Mouse (Mus musculus) neural tube, postnatal 0 days (tissue): Measurements from ENCODE around the gene Rplp1. TPM values are rescaled to one million over a fixed set of nuclear protein-coding genes. Genes with fewer than 3 reads are reported as not detected.

Experiments
- polyA plus RNA-seq: library from polyadenylated mRNA; unstranded; fragments of >200 nt; fragmentation: Nextera tagmentation; extraction: Ambion mirVana; gene quantifications from 2 replicates; pipeline ENCODE4 v1.2.1, GENCODE M21; 2015

Rplp1 gene
- polyA plus RNA-seq = 1,154 and 1,185 TPM in 2 replicates

DNA sequence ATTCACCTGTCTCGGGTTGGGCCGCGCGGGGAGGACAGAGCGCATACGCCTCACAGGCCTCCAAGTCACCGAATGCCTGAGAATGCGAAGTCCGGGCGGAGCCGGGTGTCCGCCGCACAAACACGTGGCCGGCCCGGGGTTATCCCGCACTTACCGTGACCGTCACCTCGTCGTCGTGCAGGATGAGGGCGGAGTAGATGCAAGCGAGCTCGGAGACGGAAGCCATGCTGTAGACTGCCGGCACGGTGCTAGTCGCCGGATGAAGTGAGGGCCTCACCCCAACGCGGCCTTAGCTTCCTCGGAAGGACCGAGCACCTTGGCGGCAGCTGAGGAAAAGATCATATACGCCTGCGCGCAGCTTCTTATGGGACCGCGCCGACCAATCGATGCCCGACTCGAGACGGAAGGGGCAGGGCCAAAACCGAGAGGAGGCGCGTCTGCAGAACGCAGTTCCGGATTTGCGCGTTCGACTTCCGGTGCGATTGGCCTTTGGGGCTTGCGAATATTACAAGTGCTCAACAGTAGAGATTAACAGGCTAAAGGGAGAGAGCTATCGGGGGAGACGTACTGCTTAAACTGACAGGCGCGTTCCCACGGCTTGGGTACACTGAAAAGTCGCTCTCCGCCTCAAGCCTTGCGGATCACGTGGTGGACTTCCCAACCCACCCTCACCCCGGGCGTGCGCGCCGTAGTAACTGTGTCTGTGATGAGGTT is at the start of gene Rplp1:
Rplp1 (minus strand) TSS at position 340 of the 714 bp plus-strand sequence.

DNA sequence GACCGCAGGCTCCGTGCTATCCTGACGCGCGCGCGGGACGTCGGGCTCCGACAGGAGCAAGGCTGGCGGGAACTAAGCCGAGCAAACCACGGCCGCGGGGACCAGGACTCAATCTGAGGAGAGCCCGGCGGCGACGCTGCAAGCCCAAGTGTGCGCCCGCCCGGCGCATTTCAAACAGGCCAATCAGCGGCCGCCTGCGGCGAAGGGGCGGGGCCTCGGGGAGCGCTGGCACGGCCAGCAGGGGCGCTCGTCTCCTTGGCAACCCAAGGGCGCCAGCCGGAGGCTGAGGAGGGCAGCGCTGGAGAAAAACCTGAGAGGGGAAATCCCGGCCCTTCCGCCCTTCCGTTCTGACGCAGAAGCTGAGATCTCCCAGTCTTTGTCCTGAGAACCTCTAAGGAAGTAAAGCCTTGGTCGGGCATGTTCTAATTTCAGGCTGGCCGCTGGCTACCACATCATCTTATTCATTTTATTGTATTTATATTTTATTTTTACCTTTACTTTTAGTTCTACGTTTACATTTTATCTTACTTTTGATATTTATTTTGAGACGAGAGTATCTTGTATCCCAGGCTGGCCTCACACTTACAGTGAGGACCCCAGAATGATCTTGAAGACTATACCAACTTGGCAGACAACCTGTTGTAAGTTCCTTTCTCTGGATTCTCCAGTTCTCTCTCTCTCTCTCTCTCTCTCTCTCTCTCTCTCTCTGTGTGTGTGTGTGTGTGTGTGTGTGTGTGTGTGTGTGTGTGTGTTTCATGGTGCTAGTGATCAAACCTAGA is 32.5 kb upstream of the Rplp1 start, which contains the start of gene Kif23:
Kif23 (minus strand) TSS at position 152 of the 779 bp plus-strand sequence.

Other genes starting within 250 kb of the Rplp1 start
- 6.2 and 7.5 TPM in 2 replicates for gene Kif23, start 32.2 kb upstream of the Rplp1 start, polyA plus RNA-seq
- gene Paqr5, start 112.3 kb upstream of the Rplp1 start, polyA plus RNA-seq = 0.85 and 0.97 TPM in 2 replicates
- 15.3 and 18.0 TPM in 2 replicates for gene Glce, start 208.1 kb upstream of the Rplp1 start, polyA plus RNA-seq